Mouse (Mus musculus) CH12.LX (cell line): ENCODE measurements at regions not wholly inside any gene's neighbourhood (a gene's known extent, or its start where the extent isn't known, plus 50 kb on each side); places are given as distances from the start of the nearest gene placed in this dataset.
A peak's percentile ranks its signal among the peaks of the same experiment; 100 is the strongest.

ENCODE experiments used
- DNase-seq: peaks from one replicate; pipeline ENCODE4 v3.0.0-alpha.2; 2013; ENCODE audit errors: extremely low read depth
- H3K27ac ChIP-seq: 2 replicates; pipeline ENCODE4 v1.5.1; 2012; ENCODE audit warnings: low read depth, mild to moderate bottlenecking, control low read depth, moderate library complexity; ENCODE audit not compliant: insufficient read depth
- H3K27me3 ChIP-seq: replicated peaks from 2 replicates; pipeline ENCODE3; 2012; ENCODE audit warnings: inconsistent platforms
- H3K36me3 ChIP-seq, 2 experiments: replicated peaks in 1 of 2; 2 replicates each; pipeline versions ENCODE3 to v1.6.1; 2012; ENCODE audit warnings: inconsistent platforms in 1 of 2, low read length in 1 of 2, mild to moderate bottlenecking in 1 of 2, mixed read lengths in 1 of 2, moderate library complexity in 1 of 2; ENCODE audit not compliant: control insufficient read depth in 1 of 2, insufficient read depth in 1 of 2
- H3K4me1 ChIP-seq, 2 experiments: 2 replicates each; pipeline ENCODE4 v1.6.1; 2012; ENCODE audit warnings: inconsistent platforms in 1 of 2, moderate library complexity in 1 of 2; ENCODE audit not compliant: insufficient read depth in 2 of 2, control insufficient read depth in 1 of 2
- H3K4me2 ChIP-seq: 2 replicates; pipeline ENCODE4 v1.6.1; 2012; ENCODE audit warnings: low read depth, mild to moderate bottlenecking, control low read depth; ENCODE audit not compliant: poor library complexity, insufficient read depth, severe bottlenecking
- H3K4me3 ChIP-seq, 3 experiments: fragments of 150-350 bp in 1 of 3; sonication (generic) in 1 of 3; replicated peaks in 1 of 3; 2 replicates each; pipeline versions ENCODE3 to v1.5.1; 2011 to 2012; ENCODE audit warnings: low read depth in 2 of 3, low read length in 2 of 3, mild to moderate bottlenecking in 2 of 3, moderate library complexity in 2 of 3, control low read depth in 1 of 3, improper control_type of control experiment in 1 of 3, inconsistent platforms in 1 of 3, mixed read lengths in 1 of 3; ENCODE audit not compliant: poor library complexity in 1 of 3
- H3K79me2 ChIP-seq: replicated peaks from 2 replicates; pipeline ENCODE4 v1.6.1; 2012; ENCODE audit warnings: mild to moderate bottlenecking, moderate library complexity; ENCODE audit not compliant: control insufficient read depth, poor library complexity, insufficient read depth, severe bottlenecking; ENCODE audit errors: extremely low read depth
- H3K9ac ChIP-seq: 2 replicates; pipeline ENCODE4 v1.6.1; 2012; ENCODE audit warnings: low read depth, mild to moderate bottlenecking, control low read depth, moderate library complexity; ENCODE audit not compliant: insufficient read depth
- H3K9me3 ChIP-seq: replicated peaks from 2 replicates; pipeline ENCODE3; 2012; ENCODE audit warnings: low read length, inconsistent platforms, mixed read lengths
- BHLHE40 ChIP-seq: IDR thresholded peaks from 2 replicates; pipeline ENCODE4 v1.6.1; 2011; ENCODE audit warnings: mild to moderate bottlenecking, low read depth, low read length, improper control_type of control experiment
- CHD1 ChIP-seq: IDR thresholded peaks from 2 replicates; pipeline ENCODE4 v1.6.1; 2012; ENCODE audit warnings: low read depth, low read length, improper control_type of control experiment, inconsistent platforms
- CHD2 ChIP-seq: IDR thresholded peaks from 2 replicates; pipeline ENCODE4 v1.6.1; 2011; ENCODE audit warnings: low read length, improper control_type of control experiment
- CTCF ChIP-seq, 2 experiments: IDR thresholded peaks in 1 of 2; conservative IDR thresholded peaks in 1 of 2; 2 replicates each; pipeline ENCODE4 v1.5.1; 2011 to 2012; ENCODE audit warnings: low read depth in 2 of 2, low read length in 2 of 2, improper control_type of control experiment in 1 of 2, inconsistent platforms in 1 of 2, mild to moderate bottlenecking in 1 of 2, moderate library complexity in 1 of 2
- E2F4 ChIP-seq: IDR thresholded peaks from 2 replicates; pipeline ENCODE4 v1.6.1; 2011; ENCODE audit warnings: low read depth, low read length, improper control_type of control experiment; ENCODE audit not compliant: insufficient replicate concordance
- ETS1 ChIP-seq: conservative IDR thresholded peaks from 2 replicates; pipeline ENCODE4 v1.6.1; 2012; ENCODE audit warnings: low read depth, mild to moderate bottlenecking, inconsistent platforms, low read length, improper control_type of control experiment, moderate library complexity
- GABPA ChIP-seq: IDR thresholded peaks from 2 replicates; pipeline ENCODE4 v1.6.1; 2012; ENCODE audit warnings: low read depth, low read length, improper control_type of control experiment, inconsistent platforms; ENCODE audit not compliant: insufficient replicate concordance
- JUN ChIP-seq: IDR thresholded peaks from 2 replicates; pipeline ENCODE4 v1.6.1; 2011; ENCODE audit warnings: low read depth, mild to moderate bottlenecking, low read length, improper control_type of control experiment, moderate library complexity; ENCODE audit not compliant: insufficient read depth
- JUND ChIP-seq: conservative IDR thresholded peaks from 2 replicates; pipeline ENCODE4 v1.6.1; 2011; ENCODE audit warnings: low read depth, low read length, improper control_type of control experiment
- KAT2A ChIP-seq: IDR thresholded peaks from 2 replicates; pipeline ENCODE4 v1.6.1; 2012; ENCODE audit warnings: low read length, improper control_type of control experiment, inconsistent platforms; ENCODE audit not compliant: insufficient replicate concordance
- MEF2A ChIP-seq: IDR thresholded peaks from 2 replicates; pipeline ENCODE4 v1.6.1; 2014; ENCODE audit warnings: low read depth, mild to moderate bottlenecking, inconsistent platforms, low read length, improper control_type of control experiment, borderline replicate concordance
- MYC ChIP-seq: IDR thresholded peaks from 2 replicates; pipeline ENCODE4 v1.6.1; 2011; ENCODE audit warnings: low read depth, mild to moderate bottlenecking, improper control_type of control experiment, low read length
- NRF1 ChIP-seq: IDR thresholded peaks from 2 replicates; pipeline ENCODE4 v1.6.1; 2014; ENCODE audit warnings: low read depth, mild to moderate bottlenecking, inconsistent platforms, low read length, improper control_type of control experiment, moderate library complexity
- PAX5 ChIP-seq: IDR thresholded peaks from 2 replicates; pipeline ENCODE4 v1.6.1; 2012; ENCODE audit warnings: low read length, inconsistent platforms, mixed read lengths
- POLR2A ChIP-seq: IDR thresholded peaks from 2 replicates; pipeline ENCODE4 v1.6.1; 2011; ENCODE audit warnings: low read depth, mild to moderate bottlenecking, improper control_type of control experiment, low read length
- POLR2AphosphoS2 ChIP-seq: IDR thresholded peaks from 2 replicates; pipeline ENCODE4 v1.6.1; 2011; ENCODE audit warnings: low read depth, low read length, improper control_type of control experiment
- RAD21 ChIP-seq: IDR thresholded peaks from 2 replicates; pipeline ENCODE4 v1.6.1; 2011; ENCODE audit warnings: low read depth, mild to moderate bottlenecking, low read length, improper control_type of control experiment, moderate library complexity
- SIN3A ChIP-seq: IDR thresholded peaks from 2 replicates; pipeline ENCODE4 v1.6.1; 2012; ENCODE audit warnings: low read length, improper control_type of control experiment, inconsistent platforms
- SMC3 ChIP-seq: IDR thresholded peaks from 2 replicates; pipeline ENCODE4 v1.6.1; 2011; ENCODE audit warnings: low read depth, low read length, improper control_type of control experiment
- TBP ChIP-seq: conservative IDR thresholded peaks from 2 replicates; pipeline ENCODE4 v1.6.1; 2011; ENCODE audit warnings: low read depth, low read length, improper control_type of control experiment
- USF1 ChIP-seq: IDR thresholded peaks from 2 replicates; pipeline ENCODE4 v1.6.1; 2014; ENCODE audit warnings: low read depth, mild to moderate bottlenecking, inconsistent platforms, low read length, improper control_type of control experiment
- USF2 ChIP-seq: conservative IDR thresholded peaks from 2 replicates; pipeline ENCODE4 v1.6.1; 2011; ENCODE audit warnings: low read depth, low read length, improper control_type of control experiment
- ZC3H11A ChIP-seq: IDR thresholded peaks from 2 replicates; pipeline ENCODE4 v1.6.1; 2012; ENCODE audit warnings: low read depth, mild to moderate bottlenecking, inconsistent platforms, low read length, improper control_type of control experiment
- ZKSCAN1 ChIP-seq: IDR thresholded peaks from 2 replicates; pipeline ENCODE4 v1.6.1; 2012; ENCODE audit warnings: low read depth, inconsistent platforms, low read length, improper control_type of control experiment, borderline replicate concordance
- ZMIZ1 ChIP-seq: IDR thresholded peaks from 2 replicates; pipeline ENCODE4 v1.6.1; 2012; ENCODE audit warnings: low read depth, mild to moderate bottlenecking, inconsistent platforms, low read length, improper control_type of control experiment
- ZNF384 ChIP-seq: IDR thresholded peaks from 2 replicates; pipeline ENCODE4 v1.6.1; 2012; ENCODE audit warnings: low read depth, low read length, improper control_type of control experiment, inconsistent platforms
- dilution Hi-C: fragments of 300-500 bp; cut with MboI; formaldehyde crosslinking; loops from 2 replicates; pipeline ENCODE4 v1.14.3; 2020; ENCODE audit warnings: low sequenced_read_pairs; ENCODE audit not compliant: extremely low pct_unique_long_range_greater_than_20kb, extremely low pct_ligation_motif_present
- in situ Hi-C: fragments of 300-500 bp; cut with MboI; formaldehyde crosslinking; loops from 3 replicates; pipeline ENCODE4 v1.14.3; 2019; ENCODE audit warnings: low sequenced_read_pairs, low pct_ligation_motif_present, low pct_unique_long_range_greater_than_20kb, mixed read lengths

DNA sequence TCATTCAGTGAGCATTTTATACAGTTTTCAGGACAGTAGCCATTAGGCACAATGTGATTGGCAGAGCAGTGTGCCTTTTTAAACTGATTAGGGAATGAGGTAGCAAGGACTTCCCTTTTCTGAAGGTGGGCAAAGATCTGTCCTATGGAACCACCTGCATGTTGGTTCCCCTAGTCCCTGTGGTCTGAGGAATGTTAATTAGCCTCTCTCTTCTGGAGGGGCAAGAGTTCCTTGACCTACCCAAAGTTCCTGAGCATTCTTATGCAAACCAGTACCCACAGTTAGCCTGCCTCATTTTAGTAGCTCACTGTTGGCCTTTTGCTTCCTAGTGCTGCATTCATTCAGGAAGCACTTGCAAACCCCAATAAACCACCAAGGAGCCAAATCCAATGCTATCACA, 455.8 kb downstream of the Otol1 start:
- no peak overlapping the region for H3K9ac ChIP-seq
- H3K4me3 ChIP-seq, result no peak overlapping the region
- in situ Hi-C loops (no loop called here), dilution Hi-C loops (no loop called here)
- no peak overlapping the region for H3K4me2 ChIP-seq
- no peak overlapping the region for H3K27ac ChIP-seq
- H3K79me2 ChIP-seq, result no peaks in the 10 kb centered on the region
- no peaks in the 10 kb centered on the region for H3K9me3 ChIP-seq
- H3K27me3 ChIP-seq, result no peaks in the 10 kb centered on the region
- TF ChIP-seq MEF2A (no peak), ZNF384 (no peak), BHLHE40 (no peak), GABPA (no peak), TBP (no peak), POLR2A (no peak), PAX5 (no peak), KAT2A (no peak), JUND (no peak), ZC3H11A (no peak), ETS1 (no peak), NRF1 (no peak), SIN3A (no peak), E2F4 (no peak), ZMIZ1 (no peak), JUN (no peak), POLR2AphosphoS2 (no peak), MYC (no peak), CHD1 (no peak)
- H3K36me3 ChIP-seq, result no peaks in the 10 kb centered on the region
- DNase-seq, result no peak
- H3K4me1 ChIP-seq, result peaks cover 3 to 9% of the 10 kb centered on the region in 2 experiments; a peak in 3 of 4 replicates

DNA sequence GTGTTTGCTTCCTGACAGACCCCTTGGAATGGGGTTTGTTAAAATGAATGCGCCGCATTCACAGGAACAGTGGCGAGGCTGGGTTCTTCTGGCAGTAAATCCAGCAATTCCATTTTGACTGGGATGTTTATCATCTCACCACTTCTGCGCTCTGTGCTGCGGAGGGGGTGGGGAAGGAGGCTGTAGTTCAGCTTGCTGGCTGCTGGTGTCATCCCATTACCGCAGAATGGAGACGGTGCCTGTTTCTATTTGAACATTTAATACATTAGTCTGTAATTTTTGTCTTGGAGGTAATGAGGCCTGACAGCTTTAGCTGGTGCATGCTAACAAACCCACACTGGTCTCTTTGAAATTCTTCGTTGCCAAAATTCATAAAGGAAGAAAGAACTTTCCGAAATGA, 475.1 kb downstream of the Otol1 start:
- Histone ChIP-seq H3K27me3 (no peaks in the 10 kb centered on the region), H3K4me2 (no peak overlapping the region), H3K4me1 (peaks cover 0 to 9% of the 10 kb centered on the region in 2 experiments; a peak in 1 of 4 replicates), H3K79me2 (no peaks in the 10 kb centered on the region), H3K9ac (no peak overlapping the region), H3K27ac (no peak overlapping the region), H3K4me3 (no peak overlapping the region), H3K9me3 (no peaks in the 10 kb centered on the region), H3K36me3 (no peaks in the 10 kb centered on the region)
- in situ Hi-C loops (no loop called here), dilution Hi-C loops (no loop called here)
- no peak for DNase-seq
- no peak for TF ChIP-seq CHD2
- TF ChIP-seq SMC3, result peak; percentile 6; the same call in 1 of the 2 replicates
- no peak for TF ChIP-seq E2F4
- no peak for TF ChIP-seq NRF1
- no peak for TF ChIP-seq USF1
- no peak for TF ChIP-seq TBP
- TF ChIP-seq CTCF (conservative IDR thresholded peaks at IDR 0.05 in 1 of 2, IDR thresholded peaks at IDR 0.05 in 1 of 2; ENCODE audit: low read depth in 2 of 2, low read length in 2 of 2), result peak in 1 of 2 experiments; percentile 42; a peak in 2 of 4 replicates
- TF ChIP-seq RAD21, result peak; percentile 40
- TF ChIP-seq ZKSCAN1, result no peak
- TF ChIP-seq MYC, result no peak
- TF ChIP-seq ZC3H11A, result no peak
- no peak for TF ChIP-seq SIN3A
- TF ChIP-seq BHLHE40, result no peak
- no peak for TF ChIP-seq USF2
